Mouse (Mus musculus) v-Abl transformed pro-B cells (cell line): ENCODE measurements around the gene Bcar1.

Experiments
- in situ Hi-C, 2 experiments: fragments of 400-800 bp; cut with MboI; formaldehyde crosslinking; loops; one replicate each; pipeline ENCODE4 v1.15.1; 2025; ENCODE audit not compliant: unreplicated experiment in 2 of 2

Gene Bcar1

GRCm38 (mm10) chr8:111693261-111693741, 50.3 kb downstream of the Bcar1 start:
- in situ Hi-C loops: no loop called here

GRCm38 (mm10) chr8:111690960-111691445, 52.6 kb downstream of the Bcar1 start, which contains the start of gene Ctrb1:
Ctrb1 (minus strand) TSS chr8:111691010.
- in situ Hi-C loops: no loop called here

GRCm38 (mm10) chr8:111686881-111687280, 56.7 kb downstream of the Bcar1 start:
- in situ Hi-C loops: no loop called here

DNA sequence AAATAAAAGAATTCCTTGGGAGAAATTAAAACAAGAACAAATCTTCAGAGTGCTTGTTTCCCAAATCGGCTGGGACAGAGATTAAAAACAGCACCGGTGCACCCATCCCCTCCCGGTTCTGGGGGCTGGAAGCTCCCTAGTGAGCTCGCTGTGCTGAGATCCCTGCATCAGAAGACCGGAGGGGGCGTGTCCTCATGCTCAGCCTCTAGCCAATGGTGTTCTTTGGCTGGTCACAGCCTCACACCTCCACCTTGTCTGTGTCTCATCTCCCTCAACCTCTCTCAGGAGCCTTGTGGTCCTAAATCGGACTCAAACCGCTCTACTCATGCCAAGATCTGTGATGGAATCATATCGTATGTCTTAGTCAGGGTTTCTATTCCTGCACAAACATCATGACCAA, 61.1 kb downstream of the Bcar1 start:
- in situ Hi-C loops: no loop called here

DNA sequence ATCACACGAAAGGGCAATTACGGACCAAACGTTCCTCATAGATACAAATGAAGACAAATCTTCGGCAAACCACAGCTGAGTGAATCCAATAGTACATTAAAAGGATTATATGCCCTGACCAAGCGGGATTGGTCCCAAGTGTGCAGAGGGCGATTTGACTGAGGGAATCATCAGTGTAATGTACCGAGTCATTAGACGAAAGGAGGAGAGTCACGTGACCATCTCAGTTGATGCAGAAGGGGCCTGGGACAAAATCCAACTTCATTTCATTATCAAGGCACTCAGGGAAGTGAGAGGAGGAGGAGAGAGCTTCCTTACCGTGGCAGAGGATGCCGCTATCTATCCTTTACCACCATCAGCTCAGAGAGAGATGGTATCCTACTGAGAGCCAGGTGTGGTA, 62.5 kb downstream of the Bcar1 start:
- in situ Hi-C loops: no loop called here

GRCm38 (mm10) chr8:111680423-111681028, 63.1 kb downstream of the Bcar1 start:
- in situ Hi-C loops: no loop called here

DNA sequence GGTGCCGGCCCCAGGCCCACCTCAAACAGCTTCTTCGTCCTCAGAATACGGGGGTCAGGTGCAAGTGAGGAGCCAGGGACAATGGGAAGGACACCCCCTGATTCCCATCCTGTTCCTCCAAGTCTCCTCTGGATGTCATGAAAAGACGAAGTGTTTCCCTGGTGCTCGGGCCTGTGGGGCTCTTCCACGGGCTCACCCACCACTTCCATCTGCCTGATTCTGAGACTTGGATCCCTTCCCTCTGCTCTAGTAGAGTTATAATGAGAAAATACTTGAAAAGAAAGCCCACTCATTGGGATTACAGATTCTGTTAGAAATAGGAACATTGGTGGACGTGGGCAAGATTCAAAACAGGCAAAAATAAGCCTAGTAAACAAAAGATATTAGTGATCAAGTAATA, 64.8 kb downstream of the Bcar1 start:
- in situ Hi-C loops: loop anchor here (5.0 to 10.0 kb wide), 3 partner anchors 158 to 1956 kb away; partner anchors contain the start of gene Mon1b (in 1 of the 2)

DNA sequence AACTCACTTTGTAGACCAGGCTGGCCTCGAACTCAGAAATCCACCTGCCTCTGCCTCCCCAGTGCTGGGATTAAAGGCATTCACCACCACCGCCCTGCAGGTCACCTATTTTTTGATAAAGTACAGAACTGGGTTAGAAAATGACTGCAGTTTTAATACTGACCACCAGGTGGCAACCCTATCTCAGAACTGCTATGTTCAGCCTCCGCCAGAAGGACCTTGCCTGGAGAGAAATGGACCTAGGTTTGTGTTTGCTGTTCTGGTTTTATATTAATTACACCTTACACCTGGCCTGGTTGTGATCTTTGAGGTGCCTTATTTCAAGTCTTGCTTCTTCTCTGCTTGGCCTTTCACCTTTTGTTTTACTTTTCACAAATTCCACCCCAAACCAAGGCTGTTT, 65.5 kb downstream of the Bcar1 start:
- in situ Hi-C loops: loop anchor here (5.0 to 10.0 kb wide), 3 partner anchors 159 to 1957 kb away; partner anchors contain the start of gene Mon1b (in 1 of the 2)

DNA sequence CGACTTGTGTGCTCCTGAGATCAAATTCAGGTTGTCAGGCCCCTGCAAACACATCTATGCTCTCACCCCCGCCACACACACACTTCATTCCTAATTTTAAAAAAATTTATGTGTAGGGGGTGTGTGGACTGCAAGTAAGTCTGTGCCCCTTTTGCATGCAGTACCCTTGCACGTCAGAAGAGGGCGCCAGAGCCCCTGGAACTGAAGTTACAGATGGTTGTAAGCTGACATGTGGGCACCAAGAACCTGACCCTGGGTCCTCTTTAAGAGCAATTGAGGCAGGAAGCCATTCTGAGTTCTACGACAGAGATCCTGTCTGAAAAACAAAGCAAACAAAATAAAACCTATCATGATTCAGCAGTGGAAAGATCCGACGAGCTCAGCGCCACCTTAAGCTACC, 67.4 kb downstream of the Bcar1 start:
- in situ Hi-C loops: loop anchor here (5.0 to 10.0 kb wide), 3 partner anchors 161 to 1959 kb away; partner anchors contain the start of gene Mon1b (in 1 of the 2)

DNA sequence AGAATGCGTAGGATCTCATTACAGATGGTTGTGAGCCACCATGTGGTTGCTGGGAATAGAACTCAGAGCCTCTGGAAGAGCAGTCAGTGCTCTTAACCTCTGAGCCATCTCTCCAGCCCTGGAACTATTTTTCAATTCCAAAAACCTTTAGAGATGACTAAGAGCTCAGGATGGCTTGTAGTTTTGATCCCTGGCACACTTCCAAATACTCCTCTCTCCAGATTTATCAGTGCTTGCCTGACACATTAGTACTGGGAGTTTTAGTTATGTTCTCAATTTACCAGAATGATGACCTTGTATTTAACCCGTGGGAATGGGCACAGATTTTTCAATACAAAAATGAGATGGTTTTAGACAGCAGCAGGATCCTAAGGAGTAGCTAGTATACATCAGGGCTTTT, 76.9 kb downstream of the Bcar1 start:
- in situ Hi-C loops: loop anchor here (5.0 to 25.0 kb wide), 3 partner anchors 202 to 904 kb away; no protein-coding TSS in a partner anchor

GRCm38 (mm10) chr8:111662473-111662872, 81.1 kb downstream of the Bcar1 start:
- in situ Hi-C loops: loop anchor here (5.0 to 25.0 kb wide), 4 partner anchors 195 to 900 kb away; no protein-coding TSS in a partner anchor
